Mouse (Mus musculus) testis, adult 2 months (tissue): ENCODE measurements around the gene Rab3gap2.

Experiments used
- CTCF ChIP-seq: fragments of 200-500 bp; IDR thresholded peaks from 2 replicates; pipeline ENCODE4 v1.5.1; 2012; ENCODE audit warnings: low read depth, mild to moderate bottlenecking, inconsistent platforms, low read length, moderate library complexity; ENCODE audit not compliant: control insufficient read depth, insufficient read depth, insufficient replicate concordance
- POLR2A ChIP-seq: fragments of 200-500 bp; IDR thresholded peaks from 2 replicates; pipeline ENCODE4 v1.6.1; 2012; ENCODE audit warnings: low read depth, mild to moderate bottlenecking, inconsistent platforms, low read length, moderate library complexity; ENCODE audit not compliant: control insufficient read depth

GRCm38 (mm10) chr1:185208766-185209165, 4.8 kb downstream of the Rab3gap2 start:
- no peak for TF ChIP-seq POLR2A
- TF ChIP-seq CTCF, result no peak
